Comparison of ENCODE assay signal across 22 mouse cellular contexts in genomic region chr11:95143663-95144062, GRCm38 (mm10). TPM values are rescaled to one million over a fixed set of nuclear protein-coding genes. Genes with fewer than 3 reads are reported as not detected.
"Had no signal": no experiment of that assay in that cellular context is flagged by ENCODE, and none has a peak within 500 bp of the region (broad histone marks: within the 10 kb centered on the region; RNA-seq: fewer than 3 reads in every experiment).

No protein-coding gene starts in this region.

- H3K27ac ChIP-seq: layer of hippocampus, adult 2 months; limb, embryonic 10.5 days; limb, embryonic 13.5 days; liver, embryonic 12.5 days; liver, embryonic 15.5 days; lung, embryonic 15.5 days; midbrain, embryonic 10.5 days; midbrain, embryonic 15.5 days; stomach, postnatal 0 days had no signal

- DNase-seq: kidney, adult 9 months; layer of hippocampus, adult 9-11 months; lung, adult 18-20 months; lung, postnatal 36 days; right cerebral cortex, postnatal 14 days; thymus, adult 2 months; thymus, postnatal 14 days had no signal

- H3K4me3 ChIP-seq: layer of hippocampus, adult 2 months; liver, embryonic 15.5 days; midbrain, embryonic 15.5 days had no signal

- ATAC-seq: liver, embryonic 12.5 days; midbrain, embryonic 15.5 days had no signal

- H3K36me3 ChIP-seq: limb, embryonic 10.5 days; limb, embryonic 13.5 days; liver, embryonic 12.5 days; liver, embryonic 15.5 days; lung, embryonic 15.5 days; midbrain, embryonic 10.5 days; midbrain, embryonic 15.5 days had no signal

- H3K9me3 ChIP-seq: limb, embryonic 10.5 days; limb, embryonic 13.5 days; liver, embryonic 12.5 days; liver, embryonic 15.5 days; lung, embryonic 15.5 days; midbrain, embryonic 10.5 days; midbrain, embryonic 15.5 days had no signal

- H3K4me2 ChIP-seq: midbrain, embryonic 15.5 days had no signal

- H3K9ac ChIP-seq: limb, embryonic 13.5 days; liver, embryonic 12.5 days; liver, embryonic 15.5 days; lung, embryonic 15.5 days; midbrain, embryonic 15.5 days had no signal

RNA-seq across cellular contexts. Expression of gene Dlx4, which starts 2.4 kb away (rescaled TPM):
- total RNA-seq: layer of hippocampus, adult 2 months; layer of hippocampus, postnatal 25 days; left cerebral cortex, postnatal 25 days had no signal
- polyA plus RNA-seq: kidney, embryonic 16.5 days; large intestine, adult 2 months; midbrain, embryonic 15.5 days; neural tube, embryonic 14.5 days had no signal

RNA-seq across cellular contexts. Expression of gene Dlx3, which starts 23.7 kb away (rescaled TPM):
- total RNA-seq: layer of hippocampus, adult 2 months; layer of hippocampus, postnatal 25 days; left cerebral cortex, adult 18-20 months; left cerebral cortex, postnatal 25 days had no signal
- polyA plus RNA-seq: neural tube, embryonic 14.5 days had no signal
